Mouse (Mus musculus): ENCODE data around the gene Ptpn14. TPM values are rescaled to one million over a fixed set of nuclear protein-coding genes. Genes with fewer than 3 reads are reported as not detected.
A peak's percentile ranks its signal among the peaks of the same experiment; 100 is the strongest.

Gene Ptpn14
- total RNA-seq, 1 experiment: 27.1 TPM

DNA sequence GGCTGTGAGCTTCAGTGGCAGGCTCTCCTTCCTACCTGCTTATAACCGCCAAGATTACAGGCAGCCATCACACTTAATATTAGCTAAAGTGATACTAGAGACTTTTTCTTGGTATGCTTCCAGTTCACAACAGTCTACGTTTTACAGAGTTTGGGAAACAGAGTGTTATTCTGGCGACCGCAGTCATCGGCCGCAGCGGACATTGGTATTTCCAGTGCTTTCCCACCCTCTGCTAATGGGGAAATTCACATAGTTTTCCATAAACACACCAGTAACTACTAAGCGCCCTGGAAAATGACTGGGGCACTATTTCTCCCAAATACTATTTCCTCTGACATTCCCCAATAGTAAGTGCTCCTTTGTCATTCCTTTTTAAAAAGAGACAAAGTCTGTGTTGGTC lies 19.1 kb upstream of the Ptpn14 start:
- no peak overlapping the region for H3K27ac ChIP-seq (ENCODE audit: insufficient read depth, low read depth, low read length, poor library complexity, severe bottlenecking)
- H3K4me3 ChIP-seq (ENCODE audit: insufficient read depth in 1 of 2, low read depth in 1 of 2, low read length in 2 of 2, poor library complexity in 1 of 2, severe bottlenecking in 1 of 2): no peak overlapping the region

DNA sequence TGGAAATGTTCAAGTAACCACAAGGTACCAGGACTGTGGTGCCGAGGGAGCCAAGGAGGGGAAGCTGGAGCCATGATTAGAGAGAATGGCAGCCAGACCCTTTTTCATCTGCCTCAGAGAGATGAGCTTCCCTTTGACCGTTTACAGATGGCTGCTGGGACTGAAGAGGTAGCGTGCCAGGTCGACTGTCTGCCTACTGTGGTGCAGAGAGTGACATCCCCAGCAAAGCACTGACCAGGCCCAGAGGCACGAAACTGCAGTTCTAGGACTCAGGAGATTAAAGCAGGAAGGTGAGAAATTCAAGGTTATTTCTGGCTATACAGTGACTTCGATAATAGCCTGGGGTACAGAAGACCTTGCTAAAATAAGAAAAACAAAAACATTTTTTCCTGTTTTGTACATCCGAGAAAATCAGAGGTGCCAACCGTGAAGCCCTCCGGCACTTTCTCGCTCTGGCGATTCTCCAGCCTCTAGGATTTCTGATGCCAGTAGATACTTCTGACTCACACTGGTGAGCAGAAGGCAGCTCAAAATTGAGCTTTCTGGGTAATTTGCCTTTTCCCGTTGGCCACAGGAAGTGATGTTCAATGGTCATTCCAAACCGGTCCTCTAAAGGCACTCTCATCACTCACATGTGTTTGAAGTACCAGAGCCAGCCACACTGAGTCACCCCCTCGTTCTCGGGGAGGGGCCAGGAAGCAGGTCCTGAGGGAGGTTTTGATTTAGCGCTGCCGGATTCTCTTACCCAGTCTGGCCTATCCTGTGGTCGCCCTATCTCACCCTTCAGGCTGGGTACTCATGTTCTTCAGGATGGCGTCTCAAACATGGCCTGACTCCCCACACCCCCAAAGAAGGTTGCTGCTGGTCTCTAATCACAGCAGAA lies 11.9 kb upstream of the Ptpn14 start:
- TF ChIP-seq HCFC1 (IDR thresholded peaks at IDR 0.05; ENCODE audit: borderline replicate concordance, insufficient read depth, low read length): no peak
- TF ChIP-seq ZC3H11A (IDR thresholded peaks at IDR 0.05; ENCODE audit: borderline replicate concordance, low read depth, low read length): no peak
- no peak for TF ChIP-seq MAFK (IDR thresholded peaks at IDR 0.05; ENCODE audit: insufficient read depth, low read depth, low read length)
- TF ChIP-seq ZNF384 (IDR thresholded peaks at IDR 0.05; ENCODE audit: low read depth, low read length): no peak
- no peak for TF ChIP-seq CHD2 (IDR thresholded peaks at IDR 0.05; ENCODE audit: low read depth, low read length)
- no peak for DNase-seq (ENCODE audit: low read depth, low spot score)
- Histone ChIP-seq H3K4me3 (ENCODE audit: insufficient read depth in 1 of 2, low read depth in 1 of 2, low read length in 2 of 2, poor library complexity in 1 of 2, severe bottlenecking in 1 of 2) (no peak overlapping the region), H3K9me3 (ENCODE audit: control insufficient read depth, insufficient read depth, low read depth, low read length) (no peaks in the 10 kb centered on the region), H3K36me3 (ENCODE audit: control insufficient read depth, insufficient read depth, low read length, poor library complexity, severe bottlenecking) (no peaks in the 10 kb centered on the region), H3K9ac (ENCODE audit: insufficient read depth, low read depth, low read length, poor library complexity, severe bottlenecking) (no peak overlapping the region), H3K27ac (ENCODE audit: insufficient read depth, low read depth, low read length, poor library complexity, severe bottlenecking) (no peak overlapping the region), H3K4me1 (ENCODE audit: control insufficient read depth in 2 of 2, insufficient read depth in 2 of 2, low read length in 2 of 2, poor library complexity in 1 of 2) (no peaks in the 10 kb centered on the region; a peak in 1 of 4 replicates)
- in situ Hi-C loops (cut with MboI; ENCODE audit: low sequenced_read_pairs in 2 of 2, unreplicated experiment in 2 of 2): no loop called here

More for the DNA sequence above, 19.1 kb upstream of the Ptpn14 start:
- Histone ChIP-seq H3K4me1 (ENCODE audit: control insufficient read depth in 2 of 2, insufficient read depth in 2 of 2, low read length in 2 of 2, poor library complexity in 1 of 2) (no peaks in the 10 kb centered on the region), H3K36me3 (ENCODE audit: control insufficient read depth, insufficient read depth, low read length, poor library complexity, severe bottlenecking) (no peaks in the 10 kb centered on the region), H3K9ac (ENCODE audit: insufficient read depth, low read depth, low read length, poor library complexity, severe bottlenecking) (no peak overlapping the region), H3K9me3 (ENCODE audit: control insufficient read depth, insufficient read depth, low read depth, low read length) (no peaks in the 10 kb centered on the region)
- in situ Hi-C loops (cut with MboI; ENCODE audit: low sequenced_read_pairs in 2 of 2, unreplicated experiment in 2 of 2): no loop called here
- DNase-seq (ENCODE audit: low read depth, low spot score): no peak
- TF ChIP-seq MAFK (IDR thresholded peaks at IDR 0.05; ENCODE audit: insufficient read depth, low read depth, low read length): no peak
- TF ChIP-seq ZC3H11A (IDR thresholded peaks at IDR 0.05; ENCODE audit: borderline replicate concordance, low read depth, low read length): no peak
- TF ChIP-seq CHD2 (IDR thresholded peaks at IDR 0.05; ENCODE audit: low read depth, low read length): no peak
- no peak for TF ChIP-seq ZNF384 (IDR thresholded peaks at IDR 0.05; ENCODE audit: low read depth, low read length)
- no peak for TF ChIP-seq HCFC1 (IDR thresholded peaks at IDR 0.05; ENCODE audit: borderline replicate concordance, insufficient read depth, low read length)

GRCm38 (mm10) chr1:189717546-189717945 lies 10.5 kb upstream of the Ptpn14 start:
- DNase-seq (ENCODE audit: low read depth, low spot score): no peak
- no peak overlapping the region for H3K27ac ChIP-seq (ENCODE audit: insufficient read depth, low read depth, low read length, poor library complexity, severe bottlenecking)
- H3K4me3 ChIP-seq (ENCODE audit: insufficient read depth in 1 of 2, low read depth in 1 of 2, low read length in 2 of 2, poor library complexity in 1 of 2, severe bottlenecking in 1 of 2): 0 out of 4 replicates have a peak overlapping the region, but pooled peaks of 1 of the 2 experiments have one; percentile 20
- in situ Hi-C loops (cut with MboI; ENCODE audit: low sequenced_read_pairs in 2 of 2, unreplicated experiment in 2 of 2): no loop called here
- H3K9me3 ChIP-seq (ENCODE audit: control insufficient read depth, insufficient read depth, low read depth, low read length): no peaks in the 10 kb centered on the region
- H3K36me3 ChIP-seq (ENCODE audit: control insufficient read depth, insufficient read depth, low read length, poor library complexity, severe bottlenecking): no peaks in the 10 kb centered on the region
- H3K9ac ChIP-seq (ENCODE audit: insufficient read depth, low read depth, low read length, poor library complexity, severe bottlenecking): no peak overlapping the region
- H3K4me1 ChIP-seq (ENCODE audit: control insufficient read depth in 2 of 2, insufficient read depth in 2 of 2, low read length in 2 of 2, poor library complexity in 1 of 2): no peaks in the 10 kb centered on the region; a peak in 1 of 4 replicates
- TF ChIP-seq MAFK (IDR thresholded peaks at IDR 0.05; ENCODE audit: insufficient read depth, low read depth, low read length): no peak
- no peak for TF ChIP-seq ZC3H11A (IDR thresholded peaks at IDR 0.05; ENCODE audit: borderline replicate concordance, low read depth, low read length)
- no peak for TF ChIP-seq HCFC1 (IDR thresholded peaks at IDR 0.05; ENCODE audit: borderline replicate concordance, insufficient read depth, low read length)
- TF ChIP-seq ZNF384 (IDR thresholded peaks at IDR 0.05; ENCODE audit: low read depth, low read length): no peak
- TF ChIP-seq CHD2 (IDR thresholded peaks at IDR 0.05; ENCODE audit: low read depth, low read length): no peak

DNA sequence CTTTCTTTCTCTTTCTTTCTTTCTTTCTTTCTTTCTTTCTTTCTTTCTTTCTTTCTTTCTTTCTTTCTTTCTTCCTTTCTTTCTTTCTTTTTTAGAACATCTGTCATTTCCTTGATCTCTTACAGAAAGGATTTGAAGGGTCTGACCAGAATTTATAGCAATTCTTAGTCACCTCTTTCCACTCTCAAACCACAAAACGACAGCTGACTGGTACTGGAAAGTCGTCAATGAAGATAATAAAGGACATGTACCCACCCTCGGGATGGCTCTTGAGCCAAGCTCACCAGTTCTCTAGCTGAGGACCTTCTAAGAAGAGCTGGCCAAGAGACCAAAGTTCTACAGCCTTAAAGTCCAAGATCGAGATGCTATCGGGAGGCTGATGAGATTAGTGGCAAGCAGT lies 9.5 kb upstream of the Ptpn14 start:
- DNase-seq (ENCODE audit: low read depth, low spot score): no peak
- no peaks in the 10 kb centered on the region for H3K36me3 ChIP-seq (ENCODE audit: control insufficient read depth, insufficient read depth, low read length, poor library complexity, severe bottlenecking)
- H3K9ac ChIP-seq (ENCODE audit: insufficient read depth, low read depth, low read length, poor library complexity, severe bottlenecking): no peak overlapping the region
- in situ Hi-C loops (cut with MboI; ENCODE audit: low sequenced_read_pairs in 2 of 2, unreplicated experiment in 2 of 2): no loop called here
- no peaks in the 10 kb centered on the region; a peak in 1 of 4 replicates for H3K4me1 ChIP-seq (ENCODE audit: control insufficient read depth in 2 of 2, insufficient read depth in 2 of 2, low read length in 2 of 2, poor library complexity in 1 of 2)
- no peaks in the 10 kb centered on the region for H3K9me3 ChIP-seq (ENCODE audit: control insufficient read depth, insufficient read depth, low read depth, low read length)
- H3K27ac ChIP-seq (ENCODE audit: insufficient read depth, low read depth, low read length, poor library complexity, severe bottlenecking): no peak overlapping the region
- H3K4me3 ChIP-seq (ENCODE audit: insufficient read depth in 1 of 2, low read depth in 1 of 2, low read length in 2 of 2, poor library complexity in 1 of 2, severe bottlenecking in 1 of 2): no peak overlapping the region
- TF ChIP-seq HCFC1 (IDR thresholded peaks at IDR 0.05; ENCODE audit: borderline replicate concordance, insufficient read depth, low read length) (no peak), ZNF384 (IDR thresholded peaks at IDR 0.05; ENCODE audit: low read depth, low read length) (no peak), CHD2 (IDR thresholded peaks at IDR 0.05; ENCODE audit: low read depth, low read length) (no peak), ZC3H11A (IDR thresholded peaks at IDR 0.05; ENCODE audit: borderline replicate concordance, low read depth, low read length) (no peak), MAFK (IDR thresholded peaks at IDR 0.05; ENCODE audit: insufficient read depth, low read depth, low read length) (no peak)
